Mouse (Mus musculus) lung, adult 2 months (tissue): ENCODE data around the gene Ctbp2. TPM values are rescaled to one million over a fixed set of nuclear protein-coding genes. Genes with fewer than 3 reads are reported as not detected.
A peak's percentile ranks its signal among the peaks of the same experiment; 100 is the strongest.

Experiments
- DNase-seq: peaks from one replicate; pipeline ENCODE4 v3.0.0; 2022
- H3K4me1 ChIP-seq: fragments of 200-500 bp; 2 replicates; pipeline ENCODE4 v1.6.1; 2011; ENCODE audit warnings: low read length; ENCODE audit not compliant: control insufficient read depth, insufficient read depth
- H3K4me3 ChIP-seq: fragments of 200-500 bp; replicated peaks from 2 replicates; pipeline ENCODE3; 2011; ENCODE audit warnings: low read depth, mild to moderate bottlenecking, control low read depth, low read length; ENCODE audit errors: extremely low read depth
- CTCF ChIP-seq: fragments of 200-500 bp; IDR thresholded peaks from 2 replicates; pipeline ENCODE4 v1.5.1; 2011; ENCODE audit warnings: mild to moderate bottlenecking, low read length, control low read depth; ENCODE audit not compliant: insufficient read depth
- POLR2A ChIP-seq: fragments of 200-500 bp; IDR thresholded peaks from 2 replicates; pipeline ENCODE4 v1.6.1; 2011; ENCODE audit warnings: low read depth, mild to moderate bottlenecking, control low read depth, low read length, borderline replicate concordance; ENCODE audit errors: extremely low read depth
- WGBS: fragments of 180-500 bp; shearing (Covaris S2); methylation state at CpG from one replicate; pipeline ENCODE4 v1.1.7; 2018; 5-methylcytosine and 5-hydroxymethylcytosine counted together
- polyA plus RNA-seq: library from polyadenylated mRNA; depleted of rRNA; stranded (reverse); fragments of >200 nt; gene quantifications from 2 replicates; pipeline ENCODE4 v1.2.3, GENCODE M21; 2012

Gene Ctbp2
- polyA plus RNA-seq, 1 experiment, result 65.8 TPM

DNA sequence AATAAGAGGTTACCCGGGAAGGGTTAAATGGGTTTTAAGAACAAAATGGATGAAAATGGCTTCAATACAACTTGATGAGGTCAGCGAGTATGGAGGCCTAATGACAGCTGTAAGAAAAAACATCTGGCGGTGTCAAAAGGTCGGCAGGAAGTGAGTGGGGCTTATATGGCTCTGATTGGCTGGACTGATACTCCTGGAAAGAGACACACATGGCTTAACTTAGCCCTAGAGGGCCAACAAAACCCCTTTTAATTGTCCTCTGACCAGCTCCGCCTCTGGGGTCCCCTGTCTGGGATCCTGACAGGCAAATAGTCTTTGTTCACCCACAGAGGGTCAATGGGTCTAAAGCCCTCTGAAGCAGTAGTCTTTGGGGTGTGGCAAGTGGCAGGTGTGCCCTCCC, 86.9 kb downstream of the Ctbp2 start:
- H3K4me1 ChIP-seq, result peaks cover 48% of the 10 kb centered on the region
- WGBS, result 67% methylated on average over 5 of the region's 5 CpGs
- DNase-seq, result no peak
- H3K4me3 ChIP-seq, result no peak overlapping the region
- TF ChIP-seq POLR2A (no peak), CTCF (no peak)

DNA sequence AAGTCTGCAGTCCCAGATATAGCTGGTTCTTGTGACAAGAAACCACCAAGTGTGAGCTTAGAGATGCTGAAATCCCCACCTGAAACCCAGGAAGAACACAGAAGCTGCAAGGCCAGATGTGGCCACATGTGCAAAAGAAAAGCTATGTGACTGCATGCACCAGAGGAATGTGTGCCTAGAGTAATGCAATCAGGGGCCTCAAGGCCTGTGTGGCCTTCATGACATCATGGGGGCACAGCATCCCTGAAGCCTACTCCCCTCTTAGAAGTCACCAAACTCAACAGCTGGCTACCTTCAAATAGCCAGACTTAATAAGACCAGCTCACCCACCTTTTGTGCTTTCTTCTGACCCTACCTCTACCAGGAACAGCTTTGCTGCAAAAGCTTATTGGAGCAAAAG, 88.3 kb downstream of the Ctbp2 start:
- Histone ChIP-seq H3K4me1 (peaks cover 36% of the 10 kb centered on the region), H3K4me3 (no peak overlapping the region)
- TF ChIP-seq POLR2A (no peak), CTCF (no peak)
- DNase-seq, result no peak

- DNase-seq, result peak; percentile 58
- Histone ChIP-seq H3K4me3 (no peak overlapping the region), H3K4me1 (peaks cover 23% of the 10 kb centered on the region)
- WGBS, result 46% methylated on average over 9 of the region's 9 CpGs
- TF ChIP-seq POLR2A (no peak), CTCF (peak; percentile 96)
These were observed 91.5 kb downstream of the Ctbp2 start for GRCm38 (mm10) chr7:133032589-133033203.

- Histone ChIP-seq H3K4me3 (no peak overlapping the region), H3K4me1 (peaks cover 16% of the 10 kb centered on the region)
- TF ChIP-seq CTCF (no peak), POLR2A (no peak)
- no peak for DNase-seq
- WGBS, result 54% methylated on average over 8 of the region's 8 CpGs
These were observed 94.6 kb downstream of the Ctbp2 start for GRCm38 (mm10) chr7:133029496-133030047.

GRCm38 (mm10) chr7:133029004-133029403, 95.2 kb downstream of the Ctbp2 start:
- TF ChIP-seq CTCF (no peak), POLR2A (no peak)
- WGBS, result 58% methylated on average over 8 of the region's 8 CpGs
- DNase-seq, result no peak
- H3K4me1 ChIP-seq, result peaks cover 12% of the 10 kb centered on the region
- no peak overlapping the region for H3K4me3 ChIP-seq

DNA sequence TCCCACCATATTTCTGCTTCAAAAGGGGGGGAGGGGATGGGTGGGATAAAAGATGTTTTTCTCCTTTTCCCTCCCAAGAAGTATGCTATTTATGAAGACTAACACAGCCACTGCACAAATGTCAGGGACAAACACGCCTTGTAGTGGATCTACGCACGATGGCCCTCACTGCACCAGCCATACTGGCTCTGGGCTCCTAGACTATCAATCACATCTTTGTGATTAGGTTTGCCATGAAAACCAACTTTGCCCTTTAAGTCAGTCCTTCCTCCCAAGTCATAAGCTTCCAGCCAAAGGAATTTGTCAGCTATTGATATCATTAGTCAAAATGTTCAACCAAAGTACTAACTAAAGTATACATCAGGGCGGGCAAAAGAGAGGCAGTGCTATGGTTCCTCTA, 96.2 kb downstream of the Ctbp2 start:
- WGBS, result 93% methylated on average over 4 of the region's 4 CpGs
- DNase-seq, result no peak
- TF ChIP-seq POLR2A (no peak), CTCF (no peak)
- H3K4me1 ChIP-seq, result peaks cover 9% of the 10 kb centered on the region
- H3K4me3 ChIP-seq, result no peak overlapping the region

DNA sequence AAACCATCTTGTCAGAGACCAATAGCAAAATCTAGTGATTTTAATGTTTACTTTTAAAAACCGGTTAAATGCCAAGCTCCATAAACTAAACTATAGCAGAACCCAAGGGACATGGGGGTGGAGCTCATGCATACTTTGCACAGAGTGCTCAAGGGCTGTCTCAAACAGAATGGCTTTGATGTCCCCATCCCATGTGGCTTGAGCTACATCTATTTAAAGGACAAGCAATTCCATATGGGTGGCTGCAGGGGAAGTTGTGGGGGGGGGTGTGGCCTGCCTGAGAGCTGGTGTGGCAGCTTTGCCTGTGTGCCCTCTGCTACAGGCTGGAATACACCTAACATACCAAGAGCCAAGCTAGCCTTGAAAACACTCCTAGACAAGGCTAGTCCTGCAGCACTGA, 99.5 kb downstream of the Ctbp2 start:
- WGBS, result 34% methylated on average over 1 of the region's 1 CpGs
- H3K4me3 ChIP-seq, result no peak overlapping the region
- DNase-seq, result no peak
- H3K4me1 ChIP-seq, result peaks cover 13% of the 10 kb centered on the region
- TF ChIP-seq CTCF (no peak), POLR2A (no peak)

GRCm38 (mm10) chr7:133019481-133020020, 104.6 kb downstream of the Ctbp2 start:
- DNase-seq, result no peak
- no peak overlapping the region for H3K4me3 ChIP-seq
- TF ChIP-seq POLR2A (no peak), CTCF (no peak)
- 24% methylated on average over 6 of the region's 6 CpGs for WGBS
- peaks cover 8% of the 10 kb centered on the region for H3K4me1 ChIP-seq

- WGBS, result 83% methylated on average over 7 of the region's 7 CpGs
- DNase-seq, result no peak
- Histone ChIP-seq H3K4me3 (no peak overlapping the region), H3K4me1 (peaks cover 8% of the 10 kb centered on the region)
- TF ChIP-seq POLR2A, result no peak
- no peak for TF ChIP-seq CTCF
These were observed 105.2 kb downstream of the Ctbp2 start for GRCm38 (mm10) chr7:133018961-133019360.
